Mouse (Mus musculus): ENCODE data around the gene Olfr292. TPM values are rescaled to one million over a fixed set of nuclear protein-coding genes. Genes with fewer than 3 reads are reported as not detected.

Olfr292 gene
- total RNA-seq (2021) = not detected

- intact Hi-C loops (cut with DNase I) = no loop called here
- DNase-seq (ENCODE audit: low spot score) = no peak
Observed at GRCm38 (mm10) chr7:86688030-86688429, at the start of gene Olfr292. Gene Olfr292 (plus strand): TSS chr7:86688330.

- intact Hi-C loops (cut with DNase I) = no loop called here
Observed at GRCm38 (mm10) chr7:86648761-86649160, 39.4 kb upstream of the Olfr292 start, which contains the start of gene Olfr293. Gene Olfr293 (plus strand): TSS chr7:86649061.

GRCm38 (mm10) chr7:86725013-86725412 is 36.9 kb downstream of the Olfr292 start:
- intact Hi-C loops (cut with DNase I) = no loop called here
- no peak for DNase-seq (ENCODE audit: low spot score)

More at GRCm38 (mm10) chr7:86648761-86649160, 39.4 kb upstream of the Olfr292 start, which contains the start of gene Olfr293:
- no peak for DNase-seq (ENCODE audit: low spot score)

Other genes starting within 250 kb of the Olfr292 start
- not detected for gene Olfr299, start 228.4 kb upstream of the Olfr292 start, total RNA-seq (2021)
- gene Olfr298, start 195.8 kb upstream of the Olfr292 start, total RNA-seq (2021) = not detected
- not detected for gene Olfr297, start 168.4 kb upstream of the Olfr292 start, total RNA-seq (2021)
- not detected for gene Olfr295, start 104.5 kb upstream of the Olfr292 start, total RNA-seq (2021)
- not detected for gene Olfr294, start 71.7 kb upstream of the Olfr292 start, total RNA-seq (2021)
- gene Olfr293, start 39.3 kb upstream of the Olfr292 start, total RNA-seq (2021) = not detected
- under 1 TPM; 0.11 to 0.21 TPM for gene Folh1, start 87.6 kb downstream of the Olfr292 start, total RNA-seq (2021)
- not detected for gene Vmn2r77, start 106.7 kb downstream of the Olfr292 start, total RNA-seq (2021)
- gene Vmn2r78, start 226.8 kb downstream of the Olfr292 start, total RNA-seq (2021) = not detected